Mouse (Mus musculus): ENCODE measurements at regions not wholly inside any gene's neighbourhood (a gene's known extent, or its start where the extent isn't known, plus 50 kb on each side); places are given as distances from the start of the nearest gene placed in this dataset.

- no peak for DNase-seq (ENCODE audit: low spot score in 2 of 2)
Measured at GRCm38 (mm10) chr5:90164434-90164833, 59.4 kb downstream of the Cox18 start.

GRCm38 (mm10) chr5:90163033-90163859, 60.6 kb downstream of the Cox18 start:
- no peak for DNase-seq (ENCODE audit: low spot score in 2 of 2)

GRCm38 (mm10) chr5:90160281-90160680, 63.5 kb downstream of the Cox18 start:
- DNase-seq (ENCODE audit: low spot score in 2 of 2): no peak

- DNase-seq (ENCODE audit: low spot score in 2 of 2): no peak
Measured at GRCm38 (mm10) chr5:90156522-90156921, 67.3 kb downstream of the Cox18 start.

DNA sequence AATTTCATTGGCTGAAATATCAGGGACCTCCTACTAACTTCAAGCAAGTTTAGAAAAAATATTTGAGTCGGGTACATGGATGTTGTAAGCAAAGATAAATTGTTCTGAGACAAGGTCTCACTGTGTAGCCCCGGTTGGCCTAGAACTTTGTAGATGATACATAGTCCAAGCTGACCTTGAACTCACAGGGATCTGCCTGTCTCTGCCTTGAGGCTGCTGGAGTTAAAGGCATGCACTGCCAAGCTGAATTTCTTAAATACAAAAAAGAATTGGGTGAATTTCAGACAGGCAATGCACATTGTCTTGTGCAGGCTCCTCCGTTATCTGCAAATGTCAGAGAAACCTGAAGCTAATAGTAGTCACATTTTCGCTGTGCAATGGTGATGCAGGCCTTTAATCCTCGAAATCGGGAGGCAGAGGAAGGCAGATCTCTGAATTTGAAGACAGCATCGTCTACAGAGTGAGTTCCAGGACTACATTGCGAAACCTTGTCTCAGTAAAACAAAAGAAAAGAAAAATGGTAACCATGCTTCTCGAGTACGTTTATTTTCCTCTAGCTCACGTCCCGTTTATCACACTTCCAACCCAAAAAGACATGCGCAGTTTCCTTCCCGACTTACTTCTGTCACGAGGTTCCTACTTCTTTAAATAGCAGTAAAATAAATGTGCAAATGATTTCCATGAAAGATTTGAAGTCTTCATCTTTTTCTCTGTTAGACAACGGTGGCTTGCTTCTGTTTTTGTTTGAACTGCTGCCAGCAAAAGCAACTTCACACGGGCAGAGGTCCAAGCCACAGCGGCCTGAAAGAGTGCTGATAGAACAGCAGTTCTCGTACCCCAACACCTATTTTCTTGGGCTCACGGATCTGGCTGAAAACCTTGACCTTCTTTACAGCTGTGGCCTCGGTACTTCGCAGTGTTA, 73.9 kb downstream of the Cox18 start:
- no peak for DNase-seq (ENCODE audit: low spot score in 2 of 2)

- no peak for DNase-seq (ENCODE audit: low spot score in 2 of 2)
Measured at GRCm38 (mm10) chr5:90135971-90136370, 87.8 kb downstream of the Cox18 start.

DNA sequence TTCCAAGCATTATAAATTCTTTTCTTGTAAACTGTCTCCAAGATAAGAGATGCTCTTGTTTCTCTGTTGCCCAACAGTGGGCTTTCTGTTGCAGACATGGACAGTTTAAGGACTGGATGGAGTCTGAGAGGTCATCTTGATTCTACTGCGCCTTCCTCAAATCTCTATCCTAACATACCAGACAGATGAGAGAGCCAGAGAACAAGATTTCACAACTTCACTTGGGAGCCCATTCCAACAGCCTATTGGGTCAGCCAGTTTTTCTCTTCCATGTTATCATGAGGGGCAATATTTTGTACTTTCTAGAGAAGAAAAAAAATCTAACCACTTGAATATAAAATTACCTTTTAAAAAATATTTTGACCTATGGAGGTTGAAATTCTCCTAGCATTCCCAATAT, 116.8 kb downstream of the Cox18 start:
- DNase-seq (ENCODE audit: low spot score in 2 of 2): no peak

- DNase-seq (ENCODE audit: low spot score in 2 of 2): no peak
Measured at GRCm38 (mm10) chr5:90104672-90105071, 119.1 kb downstream of the Cox18 start.

GRCm38 (mm10) chr5:90088541-90088940, 135.3 kb downstream of the Cox18 start:
- peak in 1 of 2 experiments; percentile 12 for DNase-seq (ENCODE audit: low spot score in 2 of 2)

DNA sequence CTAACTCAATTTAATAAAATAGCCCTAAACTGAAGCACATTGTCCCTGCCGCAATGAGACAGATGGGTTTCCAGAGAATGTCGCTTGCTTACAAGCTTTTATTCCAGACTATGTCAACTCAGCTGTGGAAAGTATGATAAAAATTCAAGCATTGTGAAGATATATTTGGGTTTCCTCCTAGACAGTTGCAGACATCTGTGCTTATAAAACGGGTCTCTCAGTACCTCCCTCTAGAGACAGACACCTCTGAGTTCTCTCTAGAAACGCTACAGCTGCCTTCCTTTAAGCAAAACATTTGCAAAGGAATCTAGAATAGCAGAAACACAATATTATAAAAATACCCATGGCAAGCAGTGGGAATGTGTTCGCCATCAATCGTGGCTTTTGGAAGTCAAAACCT, 137.3 kb downstream of the Cox18 start:
- DNase-seq (ENCODE audit: low spot score in 2 of 2): peak in 1 of 2 experiments; percentile 45

GRCm38 (mm10) chr5:90077025-90077536, 146.7 kb downstream of the Cox18 start:
- no peak for DNase-seq (ENCODE audit: low spot score in 2 of 2)

GRCm38 (mm10) chr5:90075629-90076349, 148.0 kb downstream of the Cox18 start:
- DNase-seq (ENCODE audit: low spot score in 2 of 2): no peak

DNA sequence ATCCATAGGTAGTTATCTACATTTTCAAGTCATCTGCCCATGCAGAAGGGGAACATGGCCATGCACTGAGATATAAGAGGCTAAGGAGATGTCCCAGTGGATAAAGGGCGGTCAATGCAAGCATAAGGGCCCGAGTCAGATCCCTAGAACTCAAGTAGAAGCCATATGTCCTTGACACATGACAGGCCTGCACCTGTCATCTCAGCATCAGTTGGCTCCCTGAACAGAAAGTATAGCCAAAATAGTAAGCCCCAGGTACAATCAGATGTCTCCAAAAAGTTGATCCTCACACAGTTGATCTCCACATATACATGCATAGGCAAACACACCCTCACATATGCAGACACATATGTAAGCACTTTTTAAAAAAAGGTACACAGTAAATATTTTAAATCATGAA, 152.0 kb downstream of the Cox18 start:
- no peak for DNase-seq (ENCODE audit: low spot score in 2 of 2)

- DNase-seq (ENCODE audit: low spot score in 2 of 2): no peak
Measured at GRCm38 (mm10) chr5:90068601-90069000, 155.2 kb downstream of the Cox18 start.

DNA sequence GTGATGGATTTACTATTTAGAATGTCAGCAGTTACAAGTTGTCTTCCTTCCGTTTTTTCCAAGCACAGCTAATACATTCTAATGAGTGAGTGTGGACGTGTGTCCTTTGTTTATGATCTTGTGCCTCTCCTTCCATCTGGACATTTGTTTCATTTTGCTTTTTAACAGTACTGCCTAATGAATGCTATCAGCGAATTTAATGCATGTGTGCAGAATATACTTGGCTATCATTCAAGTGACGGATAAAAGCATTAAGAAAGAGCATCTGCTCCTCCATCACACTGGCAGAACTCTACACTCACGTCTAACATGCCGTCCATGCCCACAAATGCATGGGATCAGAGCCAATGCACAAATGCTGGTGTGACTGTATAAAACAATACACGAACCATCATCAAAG, 156.0 kb downstream of the Cox18 start:
- DNase-seq (ENCODE audit: low spot score in 2 of 2): no peak

DNA sequence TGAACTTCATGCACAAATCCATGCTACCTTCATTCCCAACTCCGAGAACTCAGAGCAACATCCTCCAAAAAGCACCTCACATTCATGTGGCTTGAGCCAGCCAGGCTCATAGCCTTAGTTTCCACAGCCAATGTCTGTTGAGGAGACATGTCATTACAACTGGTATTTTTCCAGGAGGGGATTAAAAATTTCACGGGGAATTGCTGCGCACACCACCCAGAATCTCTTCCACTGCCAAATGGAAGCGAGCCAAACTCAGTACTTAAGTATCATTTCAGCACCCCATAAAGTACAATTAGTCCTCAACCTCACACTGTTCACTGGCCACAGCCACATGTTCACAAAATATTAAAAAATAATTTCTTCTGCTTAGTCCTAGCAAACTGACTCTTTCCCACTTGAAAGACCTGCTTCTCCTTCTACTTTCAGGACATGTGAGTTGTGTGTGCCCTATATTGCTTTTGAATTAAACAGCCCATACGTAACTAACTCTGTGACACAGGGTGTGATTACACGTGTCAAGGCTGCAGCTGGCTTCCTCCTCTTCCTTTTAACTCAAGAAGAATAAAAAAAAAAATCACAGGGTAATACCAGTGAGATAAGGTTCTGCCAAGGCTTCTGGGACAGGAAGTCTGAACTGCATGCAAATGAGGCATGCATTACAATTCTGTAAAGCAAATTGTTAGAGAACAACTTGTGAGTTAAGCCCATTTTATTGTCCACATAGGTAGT, 157.8 kb downstream of the Cox18 start:
- DNase-seq (ENCODE audit: low spot score in 2 of 2): no peak

DNA sequence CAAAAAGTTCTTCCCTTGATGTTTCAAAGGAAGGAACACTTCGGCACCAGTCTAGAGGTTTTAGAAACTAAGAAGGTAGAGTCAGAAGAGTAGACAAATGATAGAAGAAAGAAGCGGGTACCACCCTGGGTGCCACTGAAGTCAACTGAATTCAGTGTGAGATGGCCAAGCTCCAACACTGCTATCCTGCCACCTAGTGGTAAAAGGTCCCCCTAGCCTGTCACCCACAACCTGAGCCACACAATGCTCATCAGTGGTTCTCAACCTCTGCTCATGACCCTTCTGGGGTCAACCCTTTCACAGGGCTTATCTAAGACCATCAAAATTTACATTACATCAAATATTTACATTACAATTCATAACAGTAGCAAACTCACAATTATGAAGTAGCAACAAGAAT, 168.1 kb downstream of the Cox18 start:
- DNase-seq (ENCODE audit: low spot score in 2 of 2): no peak

GRCm38 (mm10) chr5:90052516-90052915, 169.4 kb upstream of the Adamts3 start:
- no peak for DNase-seq (ENCODE audit: low spot score in 2 of 2)

GRCm38 (mm10) chr5:90049856-90050255, 166.7 kb upstream of the Adamts3 start:
- no peak for DNase-seq (ENCODE audit: low spot score in 2 of 2)

- DNase-seq (ENCODE audit: low spot score in 2 of 2): no peak
Measured at GRCm38 (mm10) chr5:90042781-90043180, 159.6 kb upstream of the Adamts3 start.

DNA sequence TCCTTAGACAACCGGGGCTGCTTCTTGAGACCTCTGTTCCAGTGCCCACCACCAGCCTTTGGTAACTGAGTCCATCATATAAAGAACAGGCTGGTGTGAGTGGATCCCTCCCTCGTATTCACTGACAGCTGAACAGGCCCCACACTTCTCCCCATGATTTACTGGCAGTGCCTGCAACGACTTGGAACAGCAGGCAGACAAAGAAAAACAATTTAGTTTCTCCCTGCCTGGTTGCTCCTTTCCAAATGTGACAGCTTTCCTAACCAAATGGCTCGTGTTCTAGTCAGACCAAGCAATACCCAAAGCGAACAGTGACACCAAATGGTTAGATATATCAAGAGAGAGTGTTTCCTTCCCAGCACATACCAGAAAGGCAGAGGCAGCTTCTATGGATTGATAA, 150.0 kb upstream of the Adamts3 start:
- peak; percentile 74 to 93 for DNase-seq (ENCODE audit: low spot score in 2 of 2)

Data from layer of hippocampus, postnatal 14 days (tissue).